Mouse (Mus musculus): ENCODE measurements around the gene Olfr481.

Gene Olfr481

DNA sequence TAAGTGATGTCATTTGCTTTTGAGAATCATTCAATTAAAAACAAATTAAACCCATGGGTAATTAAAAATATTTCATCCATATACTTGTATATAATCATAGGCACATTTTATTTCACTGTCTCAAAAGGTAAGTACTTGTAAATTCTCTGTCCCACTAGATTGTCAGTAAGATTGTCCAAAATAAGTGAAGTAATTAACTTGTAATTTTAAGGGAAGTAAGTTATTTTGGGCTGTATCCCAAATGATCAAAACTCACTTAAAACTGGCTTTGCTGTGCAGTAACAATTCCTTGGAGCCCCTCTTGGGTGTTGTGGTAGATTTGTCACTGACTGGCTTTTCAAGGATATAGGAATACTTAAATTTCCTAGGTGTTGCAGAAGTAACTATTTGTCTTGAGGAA, at the start of gene Olfr481:
Gene Olfr481, plus strand, starts transcription at position 301 of the 400 bp plus-strand sequence.
- DNase-seq (ENCODE audit: low spot score): no peak

- no peak for DNase-seq (ENCODE audit: low spot score)
These were observed 45.8 kb upstream of the Olfr481 start, which contains the start of gene Olfr478 for GRCm38 (mm10) chr7:108033889-108034288. Gene Olfr478, minus strand, starts transcription at chr7:108033989.

- no peak for DNase-seq (ENCODE audit: low spot score)
These were observed 29.3 kb upstream of the Olfr481 start, which contains the start of gene Olfr479 for GRCm38 (mm10) chr7:108050393-108050792. Gene Olfr479, plus strand, starts transcription at chr7:108050693.

DNA sequence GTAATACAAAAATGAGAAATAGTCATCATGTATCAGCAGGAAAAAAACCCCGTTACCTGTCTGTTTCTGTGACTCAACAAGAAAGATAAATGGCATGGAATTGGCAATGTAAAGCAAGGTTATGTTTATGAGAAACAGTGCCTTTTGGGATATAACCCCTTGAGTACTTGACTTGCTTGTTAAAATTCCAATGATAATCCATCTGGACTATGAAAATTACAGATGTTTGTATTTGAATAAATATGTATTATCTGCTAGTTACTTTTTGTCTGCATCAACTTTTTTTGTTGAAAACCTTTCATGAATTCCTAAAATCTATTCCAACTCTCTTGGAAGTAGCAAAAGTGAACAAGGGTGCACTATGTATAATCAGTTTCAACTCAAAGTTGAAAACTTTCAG, 12.4 kb upstream of the Olfr481 start, which contains the start of gene Olfr480:
Gene Olfr480, minus strand, starts transcription at position 101 of the 400 bp plus-strand sequence.
- no peak for DNase-seq (ENCODE audit: low spot score)

- DNase-seq (ENCODE audit: low spot score): no peak
These were observed 17.8 kb downstream of the Olfr481 start, which contains the start of gene Olfr482 for GRCm38 (mm10) chr7:108097486-108097885. Gene Olfr482, minus strand, starts transcription at chr7:108097586.

GRCm38 (mm10) chr7:108100549-108100948, 20.9 kb downstream of the Olfr481 start, which contains the start of gene Olfr483:
Gene Olfr483, plus strand, starts transcription at chr7:108100849.
- DNase-seq (ENCODE audit: low spot score): no peak

- DNase-seq (ENCODE audit: low spot score): no peak
These were observed 41.0 kb downstream of the Olfr481 start for GRCm38 (mm10) chr7:108120681-108121080.

GRCm38 (mm10) chr7:108121416-108121815, 41.8 kb downstream of the Olfr481 start:
- no peak for DNase-seq (ENCODE audit: low spot score)

DNA sequence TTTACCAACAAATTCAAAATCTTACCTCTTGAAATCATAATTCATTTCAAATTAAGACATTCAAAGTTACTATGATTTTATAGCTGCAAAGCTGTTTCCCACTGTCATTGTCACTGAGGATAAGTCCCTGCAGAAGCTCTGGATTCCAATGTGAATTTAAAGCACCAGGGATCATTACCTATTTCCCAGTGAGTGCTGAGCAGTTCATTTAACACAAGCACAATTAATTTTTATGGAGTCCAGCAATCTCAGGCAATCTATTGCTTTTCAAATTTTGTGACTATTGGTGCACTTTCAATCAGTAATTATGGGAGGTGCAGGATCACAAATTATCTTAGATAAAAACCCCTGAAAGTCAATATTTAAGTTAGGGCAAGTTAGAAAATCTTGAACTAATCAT, 47.7 kb downstream of the Olfr481 start, which contains the start of gene Olfr484:
Gene Olfr484, minus strand, starts transcription at position 101 of the 400 bp plus-strand sequence.
- DNase-seq (ENCODE audit: low spot score): no peak
